Mouse (Mus musculus) heart, embryonic 15.5 days (tissue): ENCODE data around the gene Hist2h2bb. TPM values are rescaled to one million over a fixed set of nuclear protein-coding genes. Genes with fewer than 3 reads are reported as not detected.

ENCODE experiments used
- ATAC-seq: fragments of 200-750 bp; cut with Nextera tagmentation; replicated peaks from 2 replicates; pipeline ENCODE4 v1.8.0; 2017; ENCODE audit warnings: low read depth, moderate TSS enrichment; ENCODE audit not compliant: insufficient number of reproducible peaks, insufficient read depth, low FRiP score
- H3K27ac ChIP-seq: fragments of 300-500 bp; sonication (generic); 2 replicates; pipeline ENCODE4 v1.5.1; 2015; ENCODE audit warnings: mild to moderate bottlenecking, inconsistent platforms
- H3K27me3 ChIP-seq: fragments of 300-500 bp; sonication (generic); 2 replicates; pipeline ENCODE4 v1.6.1; 2015; ENCODE audit warnings: inconsistent platforms
- H3K36me3 ChIP-seq: fragments of 300-500 bp; sonication (generic); 2 replicates; pipeline ENCODE4 v1.6.1; 2015; ENCODE audit warnings: mild to moderate bottlenecking, inconsistent platforms
- H3K4me1 ChIP-seq: fragments of 300-500 bp; sonication (generic); replicated peaks from 2 replicates; pipeline ENCODE4 v1.6.1; 2015; ENCODE audit warnings: inconsistent platforms
- H3K4me2 ChIP-seq: fragments of 300-500 bp; sonication (generic); 2 replicates; pipeline ENCODE4 v1.6.1; 2015; ENCODE audit warnings: inconsistent platforms, mild to moderate bottlenecking, moderate library complexity
- H3K4me3 ChIP-seq: fragments of 300-500 bp; sonication (generic); 2 replicates; pipeline ENCODE4 v1.5.1; 2015; ENCODE audit warnings: mild to moderate bottlenecking, inconsistent platforms
- H3K9ac ChIP-seq: fragments of 300-500 bp; sonication (generic); 2 replicates; pipeline ENCODE4 v1.6.1; 2015; ENCODE audit warnings: mild to moderate bottlenecking, inconsistent platforms
- H3K9me3 ChIP-seq: fragments of 300-500 bp; sonication (generic); replicated peaks from 2 replicates; pipeline ENCODE4 v1.6.1; 2016; ENCODE audit warnings: inconsistent platforms
- WGBS: fragments of 180-500 bp; shearing (Covaris S2); methylation state at CpG from one replicate; pipeline ENCODE4 v1.1.7; 2015; ENCODE audit warnings: mixed read lengths; 5-methylcytosine and 5-hydroxymethylcytosine counted together
- polyA plus RNA-seq: library from polyadenylated mRNA; unstranded; fragments of >200 nt; fragmentation: Nextera tagmentation; extraction: Ambion mirVana; gene quantifications from 2 replicates; pipeline ENCODE4 v1.2.1, GENCODE M21; 2015

The Hist2h2bb gene
- polyA plus RNA-seq, 1 experiment from 2014 or later = 4.8 TPM

- Histone ChIP-seq H3K9me3 (no peaks in the 10 kb centered on the region), H3K4me2 (no peak overlapping the region), H3K9ac (no peak overlapping the region), H3K27me3 (no peaks in the 10 kb centered on the region), H3K4me1 (0 out of 2 replicates have a peak, but pooled peaks cover 5% of the 10 kb centered on the region), H3K4me3 (no peak overlapping the region), H3K27ac (no peak overlapping the region), H3K36me3 (no peaks in the 10 kb centered on the region)
- no peak for ATAC-seq
- WGBS = 71% methylated on average over 5 of the region's 5 CpGs
Observed at GRCm38 (mm10) chr3:96255926-96256593, 13.5 kb upstream of the Hist2h2bb start.

DNA sequence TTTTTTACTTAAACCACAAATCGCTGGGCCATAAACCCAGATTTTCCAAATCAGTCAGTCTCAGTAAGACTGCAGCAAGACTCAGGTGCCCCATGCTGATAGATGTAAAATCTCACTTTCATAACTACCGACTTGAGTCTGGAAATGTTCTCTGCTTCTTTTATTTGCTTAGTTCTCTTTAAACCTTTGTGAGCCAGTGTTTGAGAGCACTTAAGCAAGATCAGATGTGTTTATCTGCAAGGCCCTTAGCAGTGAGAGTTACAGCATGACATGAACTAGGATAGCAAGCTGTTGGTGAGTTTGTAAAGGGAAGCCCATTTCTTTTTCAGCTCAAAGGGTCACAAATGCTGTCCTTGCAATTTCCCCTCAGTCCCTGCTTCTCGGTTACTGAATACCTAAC is 12.4 kb upstream of the Hist2h2bb start:
- no peak for ATAC-seq
- Histone ChIP-seq H3K4me3 (no peak overlapping the region), H3K27ac (no peak overlapping the region), H3K4me2 (no peak overlapping the region), H3K36me3 (no peaks in the 10 kb centered on the region), H3K9me3 (no peaks in the 10 kb centered on the region), H3K27me3 (no peaks in the 10 kb centered on the region), H3K9ac (no peak overlapping the region), H3K4me1 (peaks cover 11% of the 10 kb centered on the region)
- 68% methylated on average over 3 of the region's 3 CpGs for WGBS

- Histone ChIP-seq H3K4me1 (peaks cover 20% of the 10 kb centered on the region), H3K27me3 (no peaks in the 10 kb centered on the region), H3K9ac (no peak overlapping the region), H3K4me2 (no peak overlapping the region), H3K27ac (no peak overlapping the region), H3K9me3 (no peaks in the 10 kb centered on the region), H3K4me3 (no peak overlapping the region), H3K36me3 (no peaks in the 10 kb centered on the region)
- no peak for ATAC-seq
- 88% methylated on average over 5 of the region's 5 CpGs for whole genome bisulfite sequencing
Observed at GRCm38 (mm10) chr3:96260220-96260619, 9.3 kb upstream of the Hist2h2bb start.

DNA sequence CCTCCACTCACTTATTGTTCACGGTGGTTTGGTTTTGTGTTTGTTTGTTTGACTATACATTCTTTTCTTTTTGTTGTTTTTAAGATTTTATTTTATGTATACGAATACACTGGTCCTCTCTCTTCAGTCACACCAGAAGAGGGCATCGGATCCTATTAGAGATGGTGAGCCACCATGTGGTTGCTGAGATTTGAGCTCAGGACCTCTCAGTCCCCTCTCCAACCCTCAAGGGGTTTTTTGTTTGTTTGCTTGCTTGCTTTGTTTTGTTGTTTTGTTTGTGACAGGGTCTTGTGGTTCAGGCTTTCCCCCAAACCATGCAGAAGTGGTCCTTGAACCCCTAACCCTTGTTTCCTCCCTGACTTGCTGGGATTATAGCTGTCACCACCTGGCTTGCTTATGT is 7.9 kb upstream of the Hist2h2bb start:
- H3K9me3 ChIP-seq = no peaks in the 10 kb centered on the region

GRCm38 (mm10) chr3:96262216-96262875 is 7.2 kb upstream of the Hist2h2bb start:
- Histone ChIP-seq H3K9ac (peak overlapping the region; percentile 79), H3K4me3 (peak overlapping the region; percentile 76), H3K27ac (peak overlapping the region; percentile 99), H3K4me1 (peaks cover 16% of the 10 kb centered on the region), H3K9me3 (no peaks in the 10 kb centered on the region), H3K36me3 (no peaks in the 10 kb centered on the region), H3K27me3 (no peaks in the 10 kb centered on the region), H3K4me2 (peak overlapping the region; percentile 86)
- under 1% methylated on average over 19 of the region's 19 CpGs for WGBS
- peak; percentile 86 for ATAC-seq

More for the DNA sequence above, 7.9 kb upstream of the Hist2h2bb start:
- 48% methylated on average over 3 of the region's 3 CpGs for WGBS
- H3K36me3 ChIP-seq = no peaks in the 10 kb centered on the region
- H3K9ac ChIP-seq = peak overlapping the region; percentile 31; the same call in 1 of the 2 replicates
- H3K4me1 ChIP-seq = peaks cover 16% of the 10 kb centered on the region
- H3K4me2 ChIP-seq = peak overlapping the region; percentile 86
- peak overlapping the region; percentile 76 for H3K4me3 ChIP-seq
- peak overlapping the region; percentile 99 for H3K27ac ChIP-seq
- no peaks in the 10 kb centered on the region for H3K27me3 ChIP-seq
- ATAC-seq = no peak

DNA sequence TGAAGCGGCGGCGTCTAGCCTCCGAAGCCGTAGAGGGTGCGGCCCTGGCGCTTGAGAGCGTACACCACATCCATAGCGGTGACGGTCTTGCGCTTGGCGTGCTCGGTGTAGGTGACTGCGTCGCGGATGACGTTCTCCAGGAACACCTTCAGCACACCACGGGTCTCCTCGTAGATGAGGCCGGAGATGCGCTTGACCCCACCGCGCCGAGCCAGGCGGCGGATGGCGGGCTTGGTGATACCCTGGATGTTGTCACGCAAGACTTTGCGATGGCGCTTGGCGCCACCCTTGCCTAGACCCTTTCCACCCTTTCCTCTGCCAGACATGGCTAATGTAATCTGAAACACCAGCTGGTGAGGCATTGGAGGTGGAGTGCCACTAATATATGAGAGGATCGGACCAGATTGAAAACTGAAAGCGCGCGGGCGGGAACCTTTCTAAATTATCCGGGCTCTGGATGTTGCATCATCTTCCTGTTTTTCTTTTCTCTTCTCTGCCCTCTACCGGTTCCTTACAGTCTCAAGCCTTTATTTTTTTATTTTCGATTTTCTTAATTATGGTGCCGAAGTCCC is 6.5 kb upstream of the Hist2h2bb start, which contains the start of gene Hist2h4:
TSS of gene Hist2h4 (minus strand) at position 333 of the 572 bp plus-strand sequence.
- Histone ChIP-seq H3K4me1 (peaks cover 21% of the 10 kb centered on the region), H3K27ac (peak within 1 kb of the TSS; percentile 99), H3K9ac (peak within 1 kb of the TSS; percentile 79), H3K27me3 (no peaks in the 10 kb centered on the region), H3K36me3 (no peaks in the 10 kb centered on the region), H3K4me3 (peak within 1 kb of the TSS; percentile 76), H3K9me3 (no peaks in the 10 kb centered on the region), H3K4me2 (peak within 1 kb of the TSS; percentile 86)
- ATAC-seq = peak; percentile 81
- under 1% methylated on average over 40 of the region's 40 CpGs for WGBS

- ATAC-seq = peak; percentile 23; the same call in 1 of the 2 replicates
- peak overlapping the region; percentile 86 for H3K4me2 ChIP-seq
- no peaks in the 10 kb centered on the region for H3K36me3 ChIP-seq
- H3K4me1 ChIP-seq = peaks cover 24% of the 10 kb centered on the region
- peak overlapping the region; percentile 76 for H3K4me3 ChIP-seq
- 7% methylated on average over 27 of the region's 27 CpGs for WGBS
- H3K27ac ChIP-seq = peak overlapping the region; percentile 99
- H3K9me3 ChIP-seq = no peaks in the 10 kb centered on the region
- no peaks in the 10 kb centered on the region for H3K27me3 ChIP-seq
- peak overlapping the region; percentile 67 for H3K9ac ChIP-seq
Observed at GRCm38 (mm10) chr3:96263558-96264403, 5.8 kb upstream of the Hist2h2bb start.

DNA sequence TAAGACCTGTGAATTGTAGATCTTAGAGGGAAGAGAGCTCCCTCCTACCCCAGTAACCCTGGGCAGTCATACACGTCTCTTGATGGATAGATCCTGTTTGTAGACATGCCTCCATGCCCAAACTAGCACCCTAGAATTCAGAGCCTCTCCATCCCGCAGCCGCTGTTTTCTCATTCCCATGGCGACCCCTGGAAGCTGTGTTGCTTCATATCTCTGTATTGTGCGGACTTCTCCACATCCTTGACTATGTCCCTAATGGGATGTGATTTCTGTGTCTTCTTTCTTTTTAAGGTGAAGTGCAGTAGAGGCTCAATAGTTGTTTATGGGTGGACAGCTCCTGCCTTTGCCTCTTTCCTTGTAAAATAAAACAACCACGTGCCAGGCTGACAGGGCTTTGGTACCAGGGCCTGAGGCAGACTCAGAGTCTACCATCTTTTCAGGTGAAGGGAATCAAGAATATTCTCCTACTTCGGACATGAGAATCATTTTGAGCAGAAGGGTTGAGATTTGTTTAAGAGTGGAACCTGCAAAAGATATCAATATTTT is 5.1 kb upstream of the Hist2h2bb start:
- no peaks in the 10 kb centered on the region for H3K27me3 ChIP-seq
- H3K4me1 ChIP-seq = peaks cover 28% of the 10 kb centered on the region
- no peaks in the 10 kb centered on the region for H3K9me3 ChIP-seq
- H3K4me3 ChIP-seq = peak overlapping the region; percentile 76; the same call in 1 of the 2 replicates
- no peaks in the 10 kb centered on the region for H3K36me3 ChIP-seq
- H3K27ac ChIP-seq = peak overlapping the region; percentile 99
- no peak for ATAC-seq
- 77% methylated on average over 7 of the region's 7 CpGs for WGBS
- H3K4me2 ChIP-seq = peak overlapping the region; percentile 86; the same call in 1 of the 2 replicates
- H3K9ac ChIP-seq = no peak overlapping the region; the same call in 1 of the 2 replicates

DNA sequence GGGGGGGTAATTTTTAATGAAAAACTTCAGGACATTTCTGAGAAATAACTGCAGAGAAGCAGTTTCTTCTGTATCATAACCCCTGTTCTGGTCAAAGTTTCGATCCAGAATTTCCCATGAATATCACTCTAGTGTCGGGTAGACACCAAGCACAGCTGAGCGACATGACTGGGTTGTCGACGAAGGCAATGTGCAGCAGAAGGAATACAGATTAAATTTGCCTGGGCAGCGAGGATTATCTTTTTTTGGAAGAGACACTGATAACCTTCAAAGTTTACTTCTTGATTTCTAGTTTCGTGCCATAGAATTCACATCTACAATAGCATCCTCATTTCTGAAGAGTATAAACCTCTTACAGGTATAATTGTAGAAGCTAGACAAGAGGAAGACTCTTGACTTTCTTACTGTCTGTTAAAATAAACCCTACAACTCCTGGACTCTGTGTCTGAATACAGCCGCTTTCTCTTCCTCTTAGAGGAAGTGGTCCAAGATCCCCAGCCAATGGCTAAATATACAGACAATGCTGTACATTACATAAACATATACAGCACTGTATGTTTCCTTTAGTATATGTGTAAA is 3.3 kb upstream of the Hist2h2bb start:
- Histone ChIP-seq H3K36me3 (no peaks in the 10 kb centered on the region), H3K4me1 (peaks cover 31% of the 10 kb centered on the region), H3K27ac (no peak overlapping the region), H3K9me3 (no peaks in the 10 kb centered on the region), H3K27me3 (no peaks in the 10 kb centered on the region), H3K9ac (no peak overlapping the region), H3K4me3 (no peak overlapping the region), H3K4me2 (no peak overlapping the region)
- 71% methylated on average over 8 of the region's 8 CpGs for WGBS
- no peak for ATAC-seq

GRCm38 (mm10) chr3:96267541-96267940 is 2.0 kb upstream of the Hist2h2bb start:
- H3K4me1 ChIP-seq = peaks cover 23% of the 10 kb centered on the region
- H3K4me3 ChIP-seq = no peak overlapping the region
- H3K36me3 ChIP-seq = no peaks in the 10 kb centered on the region
- H3K9ac ChIP-seq = no peak overlapping the region
- peak overlapping the region; percentile 82 for H3K4me2 ChIP-seq
- no peaks in the 10 kb centered on the region for H3K27me3 ChIP-seq
- H3K27ac ChIP-seq = peak overlapping the region; percentile 88
- H3K9me3 ChIP-seq = no peaks in the 10 kb centered on the region
- WGBS = 80% methylated on average over 4 of the region's 4 CpGs
- ATAC-seq = no peak
